Mouse (Mus musculus) kidney, adult 2 months (tissue): ENCODE data around the gene Lrrc37a. TPM values are rescaled to one million over a fixed set of nuclear protein-coding genes. Genes with fewer than 3 reads are reported as not detected.
"Not testable (repeated sequence)": the region's sequence is repeated elsewhere in the genome, so short reads cannot be mapped to it uniquely, and the experiment has no call there.

Experiments used
- DNase-seq: peaks from one replicate; pipeline ENCODE4 v3.0.0; 2021
- H3K27ac ChIP-seq: fragments of 200-500 bp; 2 replicates; pipeline ENCODE4 v1.5.1; 2012; ENCODE audit warnings: low read depth, low read length, control low read depth, inconsistent platforms; ENCODE audit not compliant: insufficient read depth
- H3K27me3 ChIP-seq: fragments of 200-500 bp; replicated peaks from 2 replicates; pipeline ENCODE4 v1.6.1; 2012; ENCODE audit warnings: mild to moderate bottlenecking, moderate library complexity, low read length, inconsistent platforms; ENCODE audit not compliant: control insufficient read depth, insufficient read depth
- H3K36me3 ChIP-seq: fragments of 200-500 bp; 2 replicates; pipeline ENCODE4 v1.6.1; 2012; ENCODE audit warnings: mild to moderate bottlenecking, moderate library complexity, low read length, inconsistent platforms; ENCODE audit not compliant: control insufficient read depth, insufficient read depth
- H3K4me1 ChIP-seq: fragments of 200-500 bp; 2 replicates; pipeline ENCODE4 v1.6.1; 2011; ENCODE audit warnings: low read length; ENCODE audit not compliant: control insufficient read depth, insufficient read depth
- H3K4me3 ChIP-seq: fragments of 200-500 bp; 2 replicates; pipeline ENCODE4 v1.5.1; 2011; ENCODE audit warnings: mild to moderate bottlenecking, low read depth, low read length, control low read depth; ENCODE audit not compliant: insufficient read depth
- CTCF ChIP-seq: fragments of 200-500 bp; conservative IDR thresholded peaks from 2 replicates; pipeline ENCODE4 v1.5.1; 2011; ENCODE audit warnings: low read depth, mild to moderate bottlenecking, control low read depth, low read length, moderate library complexity, mixed read lengths; ENCODE audit not compliant: insufficient read depth, insufficient read length
- POLR2A ChIP-seq: fragments of 200-500 bp; IDR thresholded peaks from one replicate; pipeline ENCODE4 v1.6.1; 2011; ENCODE audit warnings: low read depth, low read length, control low read depth
- WGBS: fragments of 180-500 bp; shearing (Covaris S2); methylation state at CpG from one replicate; pipeline ENCODE4 v1.1.7; 2018; 5-methylcytosine and 5-hydroxymethylcytosine counted together
- polyA plus RNA-seq: library from polyadenylated mRNA; depleted of rRNA; stranded (reverse); fragments of >200 nt; gene quantifications from 2 replicates; pipeline ENCODE4 v1.2.3, GENCODE M21; 2012; rRNA removed

Gene Lrrc37a
- not detected in 2 replicates for polyA plus RNA-seq

DNA sequence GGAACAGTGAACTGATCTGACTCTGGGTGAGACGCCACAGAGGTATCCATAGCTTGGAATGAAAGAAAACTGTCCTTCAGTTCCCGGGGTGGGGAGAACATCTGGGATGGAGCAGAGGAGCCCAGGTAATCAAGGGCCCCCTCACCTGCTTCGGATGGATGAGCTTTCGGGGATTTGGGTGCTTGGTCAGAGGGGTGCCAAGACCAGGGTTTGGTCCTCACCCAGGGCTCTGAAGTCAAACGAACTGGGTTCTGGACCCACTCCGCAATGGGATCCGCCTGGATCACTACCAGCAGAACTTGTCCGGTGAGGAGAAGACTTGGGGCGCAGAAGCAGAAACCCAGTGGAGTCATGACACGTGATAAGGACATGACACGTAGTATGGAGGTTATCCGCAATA, at the start of gene Lrrc37a:
Gene Lrrc37a, minus strand, starts transcription at position 101 of the 400 bp plus-strand sequence.
- Histone ChIP-seq H3K4me1 (no peaks in the 10 kb centered on the region), H3K36me3 (no peaks in the 10 kb centered on the region), H3K4me3 (no peak within 1 kb of the TSS), H3K27me3 (no peaks in the 10 kb centered on the region), H3K27ac (no peak within 1 kb of the TSS)
- 87% methylated on average over 12 of the region's 12 CpGs for WGBS
- TF ChIP-seq CTCF (no peak), POLR2A (no peak)
- no peak for DNase-seq

DNA sequence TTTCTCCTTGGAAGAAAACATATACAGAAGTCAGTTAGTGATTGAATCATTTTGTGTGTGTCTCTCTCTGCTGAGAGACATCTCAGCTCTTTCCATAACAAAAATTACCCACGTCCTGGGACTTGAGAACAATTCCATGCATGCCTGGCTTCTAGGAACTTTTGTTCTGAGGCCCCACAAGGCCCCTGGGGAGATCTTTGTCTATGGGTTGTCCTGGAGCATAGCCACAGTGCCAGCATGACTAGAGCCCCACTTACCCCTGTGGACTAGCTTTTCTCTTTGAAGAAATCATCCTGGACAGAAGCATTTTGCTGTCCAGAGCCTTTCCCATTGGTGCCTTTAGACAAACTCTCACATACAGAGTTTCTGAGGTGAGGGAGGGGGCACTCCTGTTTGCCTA, 30.6 kb upstream of the Lrrc37a start:
- H3K4me3 ChIP-seq, DNase-seq, H3K36me3 ChIP-seq, H3K27ac ChIP-seq, H3K4me1 ChIP-seq, H3K27me3 ChIP-seq: not testable (repeated sequence)
- 28% methylated on average over 1 of the region's 1 CpGs for WGBS

DNA sequence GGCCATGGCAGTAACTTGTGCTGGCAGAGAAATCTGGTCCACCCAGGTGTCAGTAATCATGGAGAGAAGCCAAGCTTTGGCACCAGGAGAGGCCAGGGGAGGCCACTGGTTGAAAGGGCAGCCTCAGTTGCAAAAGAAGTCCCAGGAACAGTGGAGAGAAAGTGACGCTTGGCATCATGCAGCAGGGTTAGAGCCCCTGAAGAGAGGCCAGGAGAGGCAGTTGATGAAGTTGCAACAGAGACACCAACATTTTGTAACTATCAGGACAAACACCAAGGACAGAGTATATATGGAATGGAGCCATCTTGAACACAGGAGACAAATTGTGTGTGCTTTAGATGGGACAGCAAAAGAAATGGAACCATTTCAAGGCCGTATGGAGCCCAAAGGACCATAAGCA, 7.7 kb upstream of the Lrrc37a start:
- TF ChIP-seq POLR2A: no peak
- TF ChIP-seq CTCF: no peak
- DNase-seq: no peak
- Histone ChIP-seq H3K36me3 (no peaks in the 10 kb centered on the region), H3K4me1 (no peaks in the 10 kb centered on the region), H3K4me3 (no peak overlapping the region), H3K27ac (no peak overlapping the region), H3K27me3 (no peaks in the 10 kb centered on the region)
- 80% methylated on average over 2 of the region's 2 CpGs for WGBS

DNA sequence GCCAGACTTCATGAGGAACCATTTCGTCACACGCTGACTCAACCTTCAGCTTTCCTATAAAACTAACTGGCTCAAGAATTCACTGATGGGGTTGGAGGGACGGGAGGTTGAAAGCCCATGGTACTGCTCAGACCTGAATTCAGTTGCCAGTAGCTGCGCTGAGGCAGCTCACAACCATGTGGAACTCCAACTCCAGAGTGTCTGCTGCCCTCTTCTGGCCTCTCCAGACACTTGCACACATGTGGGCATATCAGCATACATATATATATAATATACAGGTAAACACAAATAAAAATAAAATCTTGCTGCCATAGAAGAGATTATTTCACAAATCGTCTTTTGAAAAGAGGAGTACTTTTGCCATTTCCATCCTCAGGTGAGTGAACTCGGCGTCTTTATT, 40.0 kb downstream of the Lrrc37a start:
- Histone ChIP-seq H3K27ac (no peak overlapping the region), H3K36me3 (no peaks in the 10 kb centered on the region), H3K4me1 (no peaks in the 10 kb centered on the region), H3K4me3 (no peak overlapping the region), H3K27me3 (no peaks in the 10 kb centered on the region)
- 76% methylated on average over 7 of the region's 7 CpGs for WGBS
- peak; percentile 69 for TF ChIP-seq CTCF
- TF ChIP-seq POLR2A: no peak
- peak; percentile 32 for DNase-seq

DNA sequence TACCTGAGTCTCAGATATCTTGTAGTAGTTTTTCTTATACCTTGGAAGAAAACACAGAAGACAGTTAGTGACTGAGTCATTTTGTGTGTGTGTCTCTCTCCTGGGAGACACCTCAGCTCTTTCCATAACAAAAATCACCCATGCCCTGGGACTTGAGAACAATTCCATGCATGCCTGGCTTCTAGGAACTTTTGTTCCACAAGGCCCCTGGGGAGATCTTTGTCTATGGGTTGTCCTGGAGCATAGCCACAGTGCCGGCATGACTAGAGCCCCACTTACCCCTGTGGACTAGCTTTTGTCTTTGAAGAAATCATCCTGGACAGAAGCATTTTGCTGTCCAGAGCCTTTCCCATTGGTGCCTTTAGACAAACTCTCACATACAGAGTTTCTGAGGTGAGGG, 53.3 kb downstream of the Lrrc37a start:
- 71% methylated on average over 1 of the region's 1 CpGs for WGBS
- H3K36me3 ChIP-seq, DNase-seq, H3K27ac ChIP-seq, H3K4me1 ChIP-seq, H3K4me3 ChIP-seq, H3K27me3 ChIP-seq: not testable (repeated sequence)

DNA sequence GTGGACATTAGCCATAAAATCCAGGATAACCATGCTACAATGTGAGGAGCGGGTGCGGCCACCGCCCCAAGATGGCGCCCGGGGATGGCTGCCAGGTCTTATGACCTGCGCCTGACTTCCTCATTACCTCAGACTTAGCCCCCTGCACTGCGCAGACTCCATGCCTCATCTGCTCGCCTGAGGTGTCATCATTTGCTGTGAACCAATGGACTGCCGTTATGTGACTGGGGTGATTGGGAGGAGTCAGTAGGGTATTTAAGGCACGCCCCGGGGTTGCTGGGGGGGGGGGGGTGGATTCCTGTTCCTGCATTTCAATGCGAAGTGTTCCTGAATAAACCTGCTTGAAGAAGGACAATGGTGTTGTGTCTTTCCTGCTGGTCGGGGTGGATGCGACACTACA, 54.7 kb downstream of the Lrrc37a start:
- not testable (repeated sequence) for H3K4me3 ChIP-seq, H3K27ac ChIP-seq, H3K4me1 ChIP-seq, H3K27me3 ChIP-seq, H3K36me3 ChIP-seq, DNase-seq
- 89% methylated on average over 14 of the region's 14 CpGs for WGBS

DNA sequence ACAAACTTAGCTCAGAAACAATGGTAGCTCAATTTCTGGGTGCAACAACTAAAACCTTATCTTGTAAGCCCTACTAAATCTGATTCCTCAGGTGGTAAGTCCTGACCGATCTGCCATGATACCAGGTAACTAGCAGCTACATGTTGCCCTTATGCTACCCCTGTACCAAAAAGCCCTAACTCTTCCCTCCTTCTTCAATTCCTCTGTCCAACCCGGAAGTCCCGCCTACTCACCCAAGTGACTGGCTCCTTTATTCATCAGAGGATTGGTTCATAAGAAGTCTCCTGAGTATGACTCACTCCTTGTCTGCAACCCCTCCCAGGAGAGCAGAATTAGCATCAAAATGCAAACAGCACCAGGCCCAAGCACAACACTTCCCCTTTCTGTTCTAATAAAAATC, 60.7 kb downstream of the Lrrc37a start:
- no peak for DNase-seq
- WGBS: 94% methylated on average over 3 of the region's 3 CpGs
- Histone ChIP-seq H3K4me1 (no peaks in the 10 kb centered on the region), H3K27ac (no peak overlapping the region), H3K36me3 (no peaks in the 10 kb centered on the region), H3K4me3 (no peak overlapping the region), H3K27me3 (no peaks in the 10 kb centered on the region)
- TF ChIP-seq POLR2A: no peak
- TF ChIP-seq CTCF: no peak

DNA sequence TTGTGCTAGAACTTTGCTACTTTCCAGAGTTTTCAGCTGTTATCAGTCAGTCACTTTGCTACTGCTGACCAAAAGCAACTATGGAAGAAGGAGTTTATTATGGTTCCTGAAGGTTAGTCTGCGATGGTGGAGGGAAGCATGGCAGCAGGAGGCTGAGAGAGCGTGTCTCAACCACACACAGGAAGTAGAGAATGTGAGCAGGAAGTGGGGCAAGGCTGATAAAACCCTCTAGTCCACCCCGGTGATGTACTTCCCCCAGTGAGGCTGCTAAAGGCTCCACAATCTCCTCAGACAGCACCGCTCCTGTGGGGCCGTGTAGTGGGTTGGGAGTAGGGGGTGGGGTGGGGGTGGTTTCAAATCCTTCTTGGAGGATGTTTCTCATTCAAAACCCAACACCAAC, 68.1 kb downstream of the Lrrc37a start:
- no peaks in the 10 kb centered on the region for H3K27me3 ChIP-seq
- TF ChIP-seq POLR2A (no peak), CTCF (no peak)
- no peaks in the 10 kb centered on the region for H3K4me1 ChIP-seq
- 79% methylated on average over 5 of the region's 5 CpGs for WGBS
- no peak overlapping the region for H3K27ac ChIP-seq
- H3K36me3 ChIP-seq: no peaks in the 10 kb centered on the region
- DNase-seq: no peak
- no peak overlapping the region for H3K4me3 ChIP-seq
